Mouse (Mus musculus): Measurements from ENCODE around the gene Rgs6.

Rgs6 gene

GRCm38 (mm10) chr12:82762046-82762445 is 174.0 kb downstream of the Rgs6 start:
- no peak for DNase-seq

DNA sequence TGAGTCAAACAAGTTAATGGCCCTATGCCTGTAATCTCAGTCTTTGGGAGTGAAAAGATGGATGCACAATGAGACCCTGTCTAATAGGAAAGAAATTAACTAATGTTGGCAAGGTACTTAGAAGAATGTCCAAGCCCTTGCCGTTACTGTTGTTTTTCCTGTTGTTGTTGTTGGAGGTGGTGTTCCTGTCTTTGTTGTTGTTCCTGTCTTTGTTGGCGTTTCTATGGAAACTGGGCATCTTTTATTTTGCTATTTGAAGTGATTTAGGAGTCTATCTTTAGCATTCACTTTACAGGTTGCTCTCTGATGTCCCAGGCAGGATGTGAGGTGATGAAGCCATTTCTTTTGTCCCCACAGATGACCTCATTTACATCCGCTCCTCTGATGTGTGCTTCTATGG is 180.6 kb downstream of the Rgs6 start:
- DNase-seq = no peak

- no peak for DNase-seq
Observed at GRCm38 (mm10) chr12:82772215-82772614, 184.1 kb downstream of the Rgs6 start.

- DNase-seq = no peak
Observed at GRCm38 (mm10) chr12:82774576-82774975, 186.5 kb downstream of the Rgs6 start.

- no peak for DNase-seq
Observed at GRCm38 (mm10) chr12:82776686-82777085, 188.6 kb downstream of the Rgs6 start.

GRCm38 (mm10) chr12:82780936-82781335 is 192.8 kb downstream of the Rgs6 start:
- no peak for DNase-seq

DNA sequence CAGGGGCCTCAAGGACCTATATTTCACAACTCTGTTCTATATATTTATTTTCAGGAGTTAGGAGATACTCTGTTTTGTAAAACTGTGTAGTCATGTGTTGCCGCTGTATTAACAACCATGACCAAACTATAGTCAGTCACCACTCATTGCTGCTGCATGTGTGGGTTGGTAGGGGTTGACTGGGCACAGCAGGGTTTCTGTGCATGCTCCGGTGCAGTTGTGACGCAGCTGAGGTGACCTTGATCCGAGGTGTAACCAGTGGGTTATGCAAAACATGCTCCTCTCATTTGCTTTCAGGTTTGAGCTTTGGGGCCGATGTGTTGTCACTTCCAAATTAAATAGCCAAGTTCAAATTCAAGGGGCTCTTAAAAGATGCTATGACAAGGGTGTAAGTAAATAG is 193.3 kb downstream of the Rgs6 start:
- no peak for DNase-seq

- DNase-seq = no peak
Observed at GRCm38 (mm10) chr12:82792122-82792521, 204.0 kb downstream of the Rgs6 start.

DNA sequence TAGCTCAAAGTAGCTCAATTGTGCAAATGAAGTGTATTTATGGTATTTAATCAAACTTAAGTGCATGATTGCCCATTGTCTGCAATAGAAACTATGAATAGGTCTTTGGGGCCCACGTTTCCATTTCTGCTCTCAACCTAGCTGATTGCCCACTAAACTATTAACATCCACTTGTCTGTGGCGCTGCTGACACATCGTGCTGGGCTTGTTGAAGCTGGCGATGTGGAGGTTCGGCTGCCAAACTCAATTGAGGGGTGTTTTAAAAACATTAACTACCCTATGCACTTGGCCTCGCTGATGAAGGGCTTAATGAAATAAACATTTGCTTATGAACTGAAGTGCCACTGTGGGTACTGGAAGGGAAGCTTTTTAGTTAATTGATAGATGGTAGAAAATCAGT is 211.8 kb downstream of the Rgs6 start:
- no peak for DNase-seq

- DNase-seq = no peak
Observed at GRCm38 (mm10) chr12:82801736-82802135, 213.6 kb downstream of the Rgs6 start.

- no peak for DNase-seq
Observed at GRCm38 (mm10) chr12:82802711-82803110, 214.6 kb downstream of the Rgs6 start.

DNA sequence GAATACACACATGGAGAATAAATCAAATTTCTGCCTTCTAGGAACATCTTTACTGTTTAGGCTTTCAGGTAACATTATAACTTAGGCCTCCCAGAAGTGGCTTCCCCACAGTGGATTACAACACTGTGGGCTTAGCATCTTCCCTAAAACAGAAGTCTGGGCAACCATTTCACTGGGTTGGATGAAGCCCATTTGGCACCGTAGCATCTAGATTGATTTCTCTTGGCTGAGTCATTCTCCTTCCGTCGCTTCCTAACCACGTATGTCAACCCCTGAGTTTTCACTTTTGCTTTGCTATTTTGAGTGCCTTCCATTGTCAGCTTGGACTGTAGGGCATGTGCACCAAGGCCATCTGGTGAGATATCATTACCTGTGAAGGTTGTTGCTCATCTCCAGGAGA is 217.1 kb downstream of the Rgs6 start:
- DNase-seq = no peak

DNA sequence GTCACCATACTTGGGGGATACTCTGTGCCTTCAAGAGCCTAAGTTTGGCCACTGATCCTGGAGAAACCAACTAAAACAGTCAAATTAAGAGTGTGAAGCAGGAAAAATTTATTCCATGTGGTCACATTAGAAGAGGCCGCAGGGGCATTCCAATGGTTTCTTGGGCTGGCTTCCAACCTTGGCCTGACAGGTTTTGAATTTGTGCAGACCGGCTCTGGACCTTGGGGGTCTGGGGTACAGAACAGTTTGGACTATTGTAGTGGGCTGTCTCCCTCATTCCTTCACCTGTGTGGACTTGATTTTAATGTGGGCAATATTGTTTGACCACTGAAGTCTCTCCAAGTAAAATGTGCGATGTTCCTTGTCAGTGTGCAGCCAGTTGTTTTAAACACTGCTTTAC is 222.5 kb downstream of the Rgs6 start:
- no peak for DNase-seq

- no peak for DNase-seq
Observed at GRCm38 (mm10) chr12:82815982-82816381, 227.9 kb downstream of the Rgs6 start.

- peak; percentile 11 for DNase-seq
Observed at GRCm38 (mm10) chr12:82819328-82819727, 231.2 kb downstream of the Rgs6 start.

DNA sequence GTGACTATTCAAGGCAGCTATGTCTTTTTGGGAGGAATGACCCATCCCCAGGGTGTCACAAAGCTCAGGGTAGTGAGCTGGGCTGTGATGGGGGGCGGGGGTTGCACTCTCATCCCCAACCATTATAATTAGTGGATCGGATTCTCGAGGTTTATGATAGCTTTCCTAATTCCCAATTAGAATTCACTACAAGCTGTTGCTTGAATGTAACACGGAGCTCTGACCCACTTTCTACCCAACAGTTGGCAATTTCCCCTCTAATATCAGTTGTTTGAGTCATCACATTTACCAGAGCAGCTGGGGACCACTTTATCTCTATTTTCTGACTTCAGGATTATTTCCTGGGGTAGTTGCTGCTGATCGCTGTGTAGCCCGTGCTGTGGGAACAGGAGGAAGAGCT is 231.9 kb downstream of the Rgs6 start:
- DNase-seq = peak; percentile 74

GRCm38 (mm10) chr12:82822821-82823620 is 234.9 kb downstream of the Rgs6 start:
- no peak for DNase-seq

DNA sequence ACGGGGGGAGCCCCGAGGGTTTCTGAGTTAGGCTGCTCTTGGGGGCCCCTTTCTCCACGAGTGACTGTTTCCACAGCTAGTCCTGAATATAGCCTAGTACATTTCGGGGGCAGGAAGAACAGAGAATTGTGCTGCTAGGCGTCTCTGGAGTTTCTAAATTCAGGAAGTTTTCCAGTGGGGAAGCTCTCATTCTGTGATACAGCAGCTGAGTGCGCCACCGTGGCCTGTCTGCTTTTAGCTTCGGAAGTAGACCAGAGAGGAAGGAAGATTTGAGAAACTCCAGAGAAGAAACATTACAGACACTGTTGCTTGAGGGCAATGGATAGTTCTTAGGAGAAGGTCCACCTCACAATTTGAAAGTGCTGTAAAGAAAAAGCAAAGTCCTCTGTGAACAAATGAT is 242.2 kb downstream of the Rgs6 start:
- DNase-seq = no peak

GRCm38 (mm10) chr12:82838544-82838943 is 250.5 kb downstream of the Rgs6 start:
- DNase-seq = no peak

- DNase-seq = no peak
Observed at GRCm38 (mm10) chr12:82841566-82841965, 253.5 kb downstream of the Rgs6 start.

DNA sequence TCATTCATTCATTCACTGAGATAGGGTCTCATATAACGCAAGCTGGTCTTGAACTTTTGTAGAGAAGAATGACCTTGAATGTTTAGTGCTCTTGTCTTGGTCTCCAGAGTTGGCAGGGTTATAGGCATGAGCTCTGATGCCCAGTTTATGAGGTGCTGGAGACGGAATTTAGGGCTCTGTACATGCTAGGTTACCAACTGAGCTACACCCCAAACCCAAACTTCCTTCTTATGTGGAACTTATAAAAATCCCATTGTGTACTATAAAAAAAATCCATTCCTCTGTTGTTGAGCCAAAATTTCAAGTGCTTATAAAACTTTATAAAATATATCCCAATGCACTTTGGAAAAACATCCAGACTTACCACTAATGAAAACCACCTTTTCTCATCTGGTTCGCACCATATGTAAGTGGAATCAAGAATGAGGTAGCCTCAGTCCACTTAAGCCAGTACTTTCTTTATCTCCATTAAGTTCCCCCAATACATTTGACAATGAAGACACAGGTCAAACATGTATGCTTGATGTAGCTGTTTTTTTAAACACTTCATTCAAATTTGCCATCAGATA is 260.3 kb downstream of the Rgs6 start:
- DNase-seq = no peak

DNA sequence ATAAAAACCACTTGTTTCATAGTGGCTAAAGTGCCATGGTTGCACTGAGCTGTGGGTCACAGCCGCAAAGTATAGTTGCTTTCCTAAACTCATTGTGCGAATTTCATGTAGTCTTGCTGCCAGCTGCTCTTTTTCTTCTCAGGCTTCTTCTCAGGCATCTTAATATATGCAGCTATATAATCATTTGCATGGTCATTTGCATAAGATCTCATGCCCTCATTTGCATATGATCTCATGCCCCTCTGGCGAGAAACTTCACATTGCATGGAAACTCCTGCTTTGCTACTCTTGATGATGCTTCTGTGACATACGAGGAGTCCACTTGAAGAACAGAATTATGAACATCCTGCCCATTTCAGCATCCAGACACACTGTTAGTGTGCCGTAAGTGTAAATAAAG is 266.8 kb downstream of the Rgs6 start:
- peak; percentile 42 for DNase-seq

- peak; percentile 84 for DNase-seq
Observed at GRCm38 (mm10) chr12:82855333-82856107, 267.4 kb downstream of the Rgs6 start.

- DNase-seq = no peak
Observed at GRCm38 (mm10) chr12:82865686-82866085, 277.6 kb downstream of the Rgs6 start.
